Mouse (Mus musculus) olfactory bulb, adult 2 months (tissue): ENCODE measurements around the gene Ints2. TPM values are rescaled to one million over a fixed set of nuclear protein-coding genes. Genes with fewer than 3 reads are reported as not detected.
"Not testable (repeated sequence)": the region's sequence is repeated elsewhere in the genome, so short reads cannot be mapped to it uniquely, and the experiment has no call there.

Source experiments
- H3K27ac ChIP-seq: fragments of 200-500 bp; 2 replicates; pipeline ENCODE4 v1.5.1; 2012; ENCODE audit warnings: low read depth, low read length; ENCODE audit not compliant: insufficient read depth
- H3K4me1 ChIP-seq: fragments of 200-500 bp; 2 replicates; pipeline ENCODE4 v1.6.1; 2012; ENCODE audit warnings: low read length; ENCODE audit not compliant: control insufficient read depth, insufficient read depth
- H3K4me3 ChIP-seq: fragments of 200-500 bp; 2 replicates; pipeline ENCODE4 v1.5.1; 2012; ENCODE audit warnings: mild to moderate bottlenecking, low read depth, low read length, moderate library complexity; ENCODE audit not compliant: insufficient read depth
- CTCF ChIP-seq: fragments of 200-500 bp; IDR thresholded peaks from 2 replicates; pipeline ENCODE4 v1.5.1; 2012; ENCODE audit warnings: low read depth, mild to moderate bottlenecking, low read length, moderate library complexity; ENCODE audit not compliant: insufficient read depth
- POLR2A ChIP-seq: fragments of 200-500 bp; IDR thresholded peaks from 2 replicates; pipeline ENCODE4 v1.6.1; 2012; ENCODE audit warnings: mild to moderate bottlenecking, low read depth, low read length, moderate library complexity; ENCODE audit not compliant: insufficient read depth
- WGBS: fragments of 180-500 bp; shearing (Covaris S2); methylation state at CpG from one replicate; pipeline ENCODE4 v1.1.7; 2018; 5-methylcytosine and 5-hydroxymethylcytosine counted together
- polyA plus RNA-seq: library from polyadenylated mRNA; stranded (reverse); fragments of >200 nt; gene quantifications from 2 replicates; pipeline ENCODE4 v1.2.4, GENCODE M21; 2012; ENCODE audit warnings: low replicate concordance; ENCODE audit not compliant: missing spikeins, insufficient read depth, insufficient read length

Gene Ints2
- polyA plus RNA-seq, 1 experiment = not detected

GRCm38 (mm10) chr11:86199733-86200132 lies 57.6 kb downstream of the Ints2 start:
- Histone ChIP-seq H3K4me3 (no peak overlapping the region), H3K27ac (no peak overlapping the region), H3K4me1 (peaks cover 7% of the 10 kb centered on the region)
- TF ChIP-seq POLR2A (no peak), CTCF (no peak)
- WGBS = 44% methylated on average over 4 of the region's 4 CpGs

GRCm38 (mm10) chr11:86185224-86185623 lies 72.2 kb downstream of the Ints2 start:
- not testable (repeated sequence) for H3K27ac ChIP-seq, H3K4me1 ChIP-seq, H3K4me3 ChIP-seq
- 85% methylated on average over 7 of the region's 7 CpGs for WGBS

- Histone ChIP-seq H3K4me1 (no peaks in the 10 kb centered on the region), H3K4me3 (no peak overlapping the region), H3K27ac (no peak overlapping the region)
- 84% methylated on average over 3 of the region's 3 CpGs for WGBS
- TF ChIP-seq POLR2A (no peak), CTCF (no peak)
These were observed 81.5 kb downstream of the Ints2 start for GRCm38 (mm10) chr11:86175833-86176232.

GRCm38 (mm10) chr11:86174173-86174572 lies 83.2 kb downstream of the Ints2 start:
- H3K4me3 ChIP-seq = no peak overlapping the region
- H3K27ac ChIP-seq = no peak overlapping the region
- WGBS = 63% methylated on average over 2 of the region's 2 CpGs
- TF ChIP-seq CTCF = 0 out of 2 replicates have a peak, but pooled peaks have one; percentile 29
- TF ChIP-seq POLR2A = no peak
- H3K4me1 ChIP-seq = no peaks in the 10 kb centered on the region

- H3K4me3 ChIP-seq = no peak overlapping the region
- WGBS = 86% methylated on average over 2 of the region's 2 CpGs
- TF ChIP-seq POLR2A (no peak), CTCF (no peak)
- H3K27ac ChIP-seq = no peak overlapping the region
- H3K4me1 ChIP-seq = no peaks in the 10 kb centered on the region
These were observed 86.6 kb downstream of the Ints2 start for GRCm38 (mm10) chr11:86170743-86171142.

Other genes starting within 250 kb of the Ints2 start
- gene Brip1, start 56.4 kb downstream of the Ints2 start, polyA plus RNA-seq = not detected in 2 replicates
- gene Med13, start 100.0 kb upstream of the Ints2 start, polyA plus RNA-seq = 242 and 456 TPM in 2 replicates
- gene Rnft1, start 227.1 kb upstream of the Ints2 start, polyA plus RNA-seq = not detected in 2 replicates